Mouse (Mus musculus) small intestine, adult 2 months (tissue): ENCODE results near the gene Trappc12. TPM values are rescaled to one million over a fixed set of nuclear protein-coding genes. Genes with fewer than 3 reads are reported as not detected.

ENCODE experiments used
- H3K27ac ChIP-seq: fragments of 200-500 bp; 2 replicates; pipeline ENCODE4 v1.5.1; 2012; ENCODE audit warnings: low read depth, low read length, control low read depth, inconsistent platforms; ENCODE audit not compliant: insufficient read depth
- H3K27me3 ChIP-seq: fragments of 200-500 bp; 2 replicates; pipeline ENCODE4 v1.6.1; 2012; ENCODE audit warnings: mild to moderate bottlenecking, moderate library complexity, low read length, inconsistent platforms; ENCODE audit not compliant: control insufficient read depth, insufficient read depth
- H3K36me3 ChIP-seq: fragments of 200-500 bp; 2 replicates; pipeline ENCODE4 v1.6.1; 2012; ENCODE audit warnings: mild to moderate bottlenecking, low read length, control low read depth, inconsistent platforms; ENCODE audit not compliant: control insufficient read depth, insufficient read depth
- H3K4me1 ChIP-seq: fragments of 200-500 bp; 2 replicates; pipeline ENCODE4 v1.6.1; 2012; ENCODE audit warnings: low read length, inconsistent platforms, mixed read lengths; ENCODE audit not compliant: control insufficient read depth, insufficient read depth, insufficient read length
- H3K4me3 ChIP-seq: fragments of 200-500 bp; 2 replicates; pipeline ENCODE4 v1.5.1; 2012; ENCODE audit warnings: low read depth, mild to moderate bottlenecking, control low read depth, inconsistent platforms, low read length, moderate library complexity
- CTCF ChIP-seq: fragments of 200-500 bp; IDR thresholded peaks from 2 replicates; pipeline ENCODE4 v1.5.1; 2012; ENCODE audit warnings: low read depth, mild to moderate bottlenecking, control low read depth, inconsistent platforms, low read length, moderate library complexity, mixed read lengths; ENCODE audit not compliant: insufficient replicate concordance, insufficient read length; ENCODE audit errors: extremely low read depth
- POLR2A ChIP-seq: fragments of 200-500 bp; IDR thresholded peaks from 2 replicates; pipeline ENCODE4 v1.6.1; 2012; ENCODE audit warnings: low read depth, mild to moderate bottlenecking, control low read depth, inconsistent platforms, low read length, moderate library complexity
- WGBS: fragments of 180-500 bp; shearing (Covaris S2); methylation state at CpG from one replicate; pipeline ENCODE4 v1.1.7; 2018; 5-methylcytosine and 5-hydroxymethylcytosine counted together
- polyA plus RNA-seq: library from polyadenylated mRNA; depleted of rRNA; stranded (reverse); fragments of >200 nt; gene quantifications from 2 replicates; pipeline ENCODE4 v1.2.3, GENCODE M21; 2012

Gene Trappc12
- polyA plus RNA-seq, 1 experiment, result 15.2 TPM

GRCm38 (mm10) chr12:28785299-28785698 lies 35.0 kb upstream of the Trappc12 start:
- H3K36me3 ChIP-seq, result no peaks in the 10 kb centered on the region
- 29% methylated on average over 1 of the region's 1 CpGs for WGBS
- H3K4me1 ChIP-seq, result peaks cover 2% of the 10 kb centered on the region; the same call in 1 of the 2 replicates
- no peaks in the 10 kb centered on the region for H3K27me3 ChIP-seq
- no peak overlapping the region for H3K4me3 ChIP-seq
- H3K27ac ChIP-seq, result no peak overlapping the region
- TF ChIP-seq POLR2A (no peak), CTCF (no peak)

GRCm38 (mm10) chr12:28784864-28785263 lies 34.6 kb upstream of the Trappc12 start:
- Histone ChIP-seq H3K27me3 (no peaks in the 10 kb centered on the region), H3K4me1 (peaks cover 2% of the 10 kb centered on the region; the same call in 1 of the 2 replicates), H3K4me3 (no peak overlapping the region), H3K36me3 (no peaks in the 10 kb centered on the region), H3K27ac (no peak overlapping the region)
- TF ChIP-seq CTCF (no peak), POLR2A (no peak)
- 39% methylated on average over 8 of the region's 8 CpGs for WGBS

DNA sequence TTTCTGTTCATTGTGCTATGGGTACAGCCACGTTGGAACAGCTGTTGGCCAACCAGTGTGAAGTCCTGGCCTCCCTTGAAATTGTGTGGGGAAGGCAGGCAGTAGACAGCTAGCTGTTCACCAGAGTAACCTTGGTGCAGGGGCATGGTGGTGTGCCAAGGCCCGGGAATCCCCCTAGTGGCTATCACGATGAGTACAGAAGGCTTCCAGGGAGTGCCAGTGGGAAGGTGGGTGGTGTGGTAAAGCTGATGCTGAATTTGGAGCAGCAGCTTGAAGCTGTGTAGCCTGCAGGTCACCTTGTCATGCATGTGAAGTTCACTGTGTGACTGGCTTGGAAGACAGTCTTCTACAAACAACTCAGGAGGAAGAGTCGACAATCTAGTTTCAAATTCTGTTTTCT lies 34.1 kb upstream of the Trappc12 start:
- Histone ChIP-seq H3K4me3 (no peak overlapping the region), H3K27ac (no peak overlapping the region), H3K36me3 (no peaks in the 10 kb centered on the region), H3K4me1 (peaks cover 2% of the 10 kb centered on the region; the same call in 1 of the 2 replicates), H3K27me3 (no peaks in the 10 kb centered on the region)
- no peak for TF ChIP-seq POLR2A
- peak; percentile 32; the same call in 1 of the 2 replicates for TF ChIP-seq CTCF
- 17% methylated on average over 4 of the region's 4 CpGs for WGBS

GRCm38 (mm10) chr12:28782637-28783036 lies 32.4 kb upstream of the Trappc12 start:
- TF ChIP-seq CTCF (no peak), POLR2A (no peak)
- H3K27me3 ChIP-seq, result no peaks in the 10 kb centered on the region
- H3K4me1 ChIP-seq, result peaks cover 2% of the 10 kb centered on the region; the same call in 1 of the 2 replicates
- 60% methylated on average over 3 of the region's 3 CpGs for WGBS
- no peaks in the 10 kb centered on the region for H3K36me3 ChIP-seq
- H3K4me3 ChIP-seq, result no peak overlapping the region
- no peak overlapping the region for H3K27ac ChIP-seq

- 95% methylated on average over 7 of the region's 7 CpGs for WGBS
- H3K27me3 ChIP-seq, result no peaks in the 10 kb centered on the region
- TF ChIP-seq POLR2A, result no peak
- no peak for TF ChIP-seq CTCF
Observed at GRCm38 (mm10) chr12:28780180-28780579, 29.9 kb upstream of the Trappc12 start.

DNA sequence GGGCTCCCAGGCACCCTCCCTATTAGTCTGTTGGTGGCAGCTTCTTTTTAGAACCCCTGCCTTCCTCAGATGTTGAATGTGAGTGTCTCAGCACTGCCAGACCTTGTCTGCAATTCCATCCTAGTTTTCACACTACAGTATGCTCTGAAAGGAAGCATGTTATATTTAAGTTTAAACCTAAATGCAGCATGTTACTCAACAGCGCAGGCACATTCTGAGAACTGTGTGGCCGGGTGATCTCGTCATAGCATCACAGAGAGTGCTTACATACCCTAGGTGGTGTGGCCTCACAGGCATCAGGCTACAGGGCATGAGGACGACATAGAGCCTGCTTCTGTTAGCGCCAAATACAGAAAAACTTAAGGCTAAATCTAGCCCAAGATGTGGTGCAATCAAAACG lies 25.4 kb upstream of the Trappc12 start:
- Histone ChIP-seq H3K27ac (no peak overlapping the region), H3K27me3 (no peaks in the 10 kb centered on the region), H3K4me1 (no peaks in the 10 kb centered on the region), H3K36me3 (peaks cover 3% of the 10 kb centered on the region; the same call in 1 of the 2 replicates), H3K4me3 (no peak overlapping the region)
- WGBS, result 94% methylated on average over 6 of the region's 6 CpGs
- TF ChIP-seq POLR2A (no peak), CTCF (no peak)

More at GRCm38 (mm10) chr12:28780180-28780579, 29.9 kb upstream of the Trappc12 start:
- peaks cover 2% of the 10 kb centered on the region; the same call in 1 of the 2 replicates for H3K4me1 ChIP-seq
- H3K36me3 ChIP-seq, result no peaks in the 10 kb centered on the region
- no peak overlapping the region for H3K4me3 ChIP-seq
- H3K27ac ChIP-seq, result no peak overlapping the region

GRCm38 (mm10) chr12:28775120-28775519 lies 24.8 kb upstream of the Trappc12 start:
- TF ChIP-seq POLR2A (no peak), CTCF (no peak)

DNA sequence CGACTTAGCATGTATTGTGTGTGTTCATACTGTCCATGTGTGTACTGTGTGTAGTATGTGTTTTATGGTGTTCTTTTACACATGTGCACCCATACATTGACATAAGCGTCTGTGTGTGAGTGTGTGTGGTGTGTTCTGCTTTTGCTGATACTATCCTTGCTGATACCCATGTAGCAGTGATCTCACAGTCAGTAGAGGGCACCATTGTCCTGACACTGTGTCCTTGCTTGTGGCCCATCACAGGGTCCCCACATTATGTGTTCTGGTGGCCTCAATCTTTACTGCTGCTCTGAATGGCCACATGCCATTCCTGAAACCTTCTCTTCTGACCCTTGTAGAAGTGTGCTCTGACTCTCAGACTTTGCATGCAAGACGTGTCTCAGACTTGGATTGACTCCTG lies 23.5 kb upstream of the Trappc12 start:
- TF ChIP-seq POLR2A (no peak), CTCF (no peak)

More at GRCm38 (mm10) chr12:28775120-28775519, 24.8 kb upstream of the Trappc12 start:
- WGBS, result 67% methylated on average over 8 of the region's 8 CpGs
- H3K36me3 ChIP-seq, result peaks cover 5% of the 10 kb centered on the region; the same call in 1 of the 2 replicates
- H3K27me3 ChIP-seq, result no peaks in the 10 kb centered on the region
- no peak overlapping the region for H3K4me3 ChIP-seq
- no peak overlapping the region for H3K27ac ChIP-seq
- H3K4me1 ChIP-seq, result no peaks in the 10 kb centered on the region

More for the DNA sequence above, 23.5 kb upstream of the Trappc12 start:
- Histone ChIP-seq H3K4me3 (no peak overlapping the region), H3K36me3 (peaks cover 7% of the 10 kb centered on the region; the same call in 1 of the 2 replicates), H3K27ac (no peak overlapping the region), H3K27me3 (no peaks in the 10 kb centered on the region), H3K4me1 (no peaks in the 10 kb centered on the region)
- 89% methylated on average over 3 of the region's 3 CpGs for WGBS
